Comparison of ENCODE assay signal across 8 mouse cellular contexts in the genomic region with DNA sequence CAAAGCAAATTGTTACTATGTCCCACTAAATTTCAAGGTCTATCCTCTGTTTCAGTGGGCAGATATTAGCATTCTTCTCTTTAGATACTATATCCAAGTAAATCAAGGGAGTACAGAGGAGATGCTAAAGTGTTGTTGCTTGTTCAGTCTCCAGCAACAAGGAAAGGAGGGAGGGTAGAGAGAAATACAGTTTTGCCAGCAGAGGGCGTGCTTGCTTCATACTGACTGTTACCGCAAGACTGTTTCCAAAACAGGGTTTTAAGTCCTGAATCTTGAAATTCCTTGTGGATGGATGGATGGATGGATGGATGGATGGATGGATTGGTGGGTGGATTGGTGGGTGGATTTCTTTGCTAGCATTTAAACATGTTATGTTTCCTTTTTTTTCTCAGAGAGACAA. TPM values are rescaled to one million over a fixed set of nuclear protein-coding genes. Genes with fewer than 3 reads are reported as not detected.
A peak's percentile ranks its signal among the peaks of the same experiment; 100 is the strongest.
DNase-seq lines count a peak whose midpoint lies in the region; ATAC-seq lines count a peak whose summit lies in the region.

No protein-coding gene starts in this region.

- peak; percentile 62 for ATAC-seq in common myeloid progenitor, adult 5-6 weeks (replicated peaks; ENCODE audit: low read depth, poor library complexity, severe bottlenecking)
- ATAC-seq in inflammation-experienced regulatory T-cells, adult 6 months, result peak; percentile 75

- DNase-seq in heart, adult 8-10 months (ENCODE audit: low spot score), result peak; percentile 53
- no peak for DNase-seq in heart, postnatal 25 days (ENCODE audit: low spot score)
- DNase-seq in 3T3-L1 (ENCODE audit: low read depth, low spot score) (peak; percentile 81), MN1 (ENCODE audit: low spot score) (peak; percentile 76)
- peak; percentile 36 for DNase-seq in lung, postnatal 25 days (ENCODE audit: low spot score)
- DNase-seq in telencephalon, adult 2 months (ENCODE audit: low read depth, low spot score), result peak; percentile 70

- intact Hi-C loops in heart, postnatal 25 days (cut with DNase I), result loop anchor here (2.0 to 5.0 kb wide), 3 partner anchors 51 to 122 kb away; no protein-coding TSS in a partner anchor

RNA-seq across cellular contexts. Expression of a gene that starts 25.7 kb away (rescaled TPM):
- 1,000 to 10,000 TPM; 4,428 to 5,209 (median 4,678) TPM for total RNA-seq in heart, adult 8-10 months (2022)
- total RNA-seq in heart, postnatal 25 days (2021), result 1,000 to 10,000 TPM; 5,468 to 5,495 TPM
- 159 and 178 TPM in 2 replicates for total RNA-seq in common myeloid progenitor, adult 5-6 weeks (2017)
- 100 to 1,000 TPM; 166 to 235 (median 173) TPM for polyA plus RNA-seq in inflammation-experienced regulatory T-cells, adult 6 months (2017; shearing (Covaris generic))

RNA-seq across cellular contexts. Expression of a gene that starts 33.4 kb away (rescaled TPM):
- total RNA-seq in heart, adult 8-10 months (2022), result 10 to 100 TPM in 1 of 4 experiments, 1 to 10 TPM in 3; 7.8 to 10.4 (median 8.7) TPM
- total RNA-seq in heart, postnatal 25 days (2021), result 10 to 100 TPM in 1 of 2 experiments, 1 to 10 TPM in 1; 9.6 to 11.4 TPM
- total RNA-seq in common myeloid progenitor, adult 5-6 weeks (2017), result 10.9 and 12.3 TPM in 2 replicates
- 10 to 100 TPM in 2 of 3 experiments, 1 to 10 TPM in 1; 9.7 to 11.4 (median 11.0) TPM for polyA plus RNA-seq in inflammation-experienced regulatory T-cells, adult 6 months (2017; shearing (Covaris generic))

RNA-seq across cellular contexts. Expression of a gene that starts 33.8 kb away (rescaled TPM):
- total RNA-seq in heart, adult 8-10 months (2022), result 10 to 100 TPM; 11.8 to 14.0 (median 13.4) TPM
- total RNA-seq in heart, postnatal 25 days (2021), result 10 to 100 TPM; 11.5 to 12.9 TPM
- total RNA-seq in common myeloid progenitor, adult 5-6 weeks (2017), result 29.2 and 40.7 TPM in 2 replicates
- 10 to 100 TPM; 25.0 to 44.3 (median 33.7) TPM for polyA plus RNA-seq in inflammation-experienced regulatory T-cells, adult 6 months (2017; shearing (Covaris generic))

Comparison
In these comparisons a context has a peak if more than half of its experiments do, and no peak if none do; other contexts are left out.
1. RNA of a gene that starts 25.7 kb away (total RNA-seq): 5,468 to 5,495 TPM in heart, postnatal 25 days and 4,428 to 5,209 TPM in heart, adult 8-10 months; 159 to 178 TPM in common myeloid progenitor, adult 5-6 weeks; every median in the first group is over 10 times any median in the second.